Mouse (Mus musculus) G1E (cell line): ENCODE measurements at regions not wholly inside any gene's neighbourhood (a gene's known extent, or its start where the extent isn't known, plus 50 kb on each side); places are given as distances from the start of the nearest gene placed in this dataset.

Source experiments
- ATAC-seq: 2 replicates; pipeline ENCODE4 v1.8.0; 2016; ENCODE audit warnings: mild to moderate bottlenecking; ENCODE audit not compliant: insufficient number of reproducible peaks, poor library complexity, low FRiP score, severe bottlenecking; ENCODE audit errors: extremely low read depth
- DNase-seq: peaks from one replicate; pipeline ENCODE4 v3.0.0; 2012; ENCODE audit warnings: low spot score
- H3K27me3 ChIP-seq: 2 replicates; pipeline ENCODE4 v1.6.1; 2012; ENCODE audit warnings: mild to moderate bottlenecking, low read length, inconsistent platforms; ENCODE audit not compliant: insufficient read depth
- H3K36me3 ChIP-seq: replicated peaks from 2 replicates; pipeline ENCODE3; 2012; ENCODE audit warnings: mild to moderate bottlenecking, inconsistent platforms
- H3K4me1 ChIP-seq: 2 replicates; pipeline ENCODE4 v1.6.1; 2012; ENCODE audit warnings: low read depth, low read length, inconsistent platforms, mixed read lengths; ENCODE audit not compliant: insufficient read depth
- H3K4me3 ChIP-seq: 2 replicates; pipeline ENCODE4 v1.5.1; 2012; ENCODE audit warnings: low read depth, mild to moderate bottlenecking, inconsistent platforms, low read length, moderate library complexity, mixed read lengths
- H3K9me3 ChIP-seq: replicated peaks from 2 replicates; pipeline ENCODE4 v1.6.1; 2012; ENCODE audit warnings: inconsistent platforms
- CTCF ChIP-seq: IDR thresholded peaks from 2 replicates; pipeline ENCODE4 v1.5.1; 2012; ENCODE audit warnings: low read depth, low read length, inconsistent platforms, mixed read lengths
- GATA1 ChIP-seq: IDR thresholded peaks from 2 replicates; pipeline ENCODE4 v1.6.1; 2012; ENCODE audit warnings: borderline replicate concordance, low read length, inconsistent platforms, mixed read lengths
- GATA2 ChIP-seq: IDR thresholded peaks from 2 replicates; pipeline ENCODE4 v1.6.1; 2012; ENCODE audit warnings: low read depth, low read length, inconsistent platforms, borderline replicate concordance
- POLR2AphosphoS5 ChIP-seq: IDR thresholded peaks from 2 replicates; pipeline ENCODE4 v1.6.1; 2012; ENCODE audit warnings: low read depth, low read length, inconsistent platforms; ENCODE audit not compliant: insufficient replicate concordance
- TAL1 ChIP-seq: conservative IDR thresholded peaks from 2 replicates; pipeline ENCODE4 v1.6.1; 2012; ENCODE audit warnings: low read depth, low read length, inconsistent platforms, mixed read lengths

DNA sequence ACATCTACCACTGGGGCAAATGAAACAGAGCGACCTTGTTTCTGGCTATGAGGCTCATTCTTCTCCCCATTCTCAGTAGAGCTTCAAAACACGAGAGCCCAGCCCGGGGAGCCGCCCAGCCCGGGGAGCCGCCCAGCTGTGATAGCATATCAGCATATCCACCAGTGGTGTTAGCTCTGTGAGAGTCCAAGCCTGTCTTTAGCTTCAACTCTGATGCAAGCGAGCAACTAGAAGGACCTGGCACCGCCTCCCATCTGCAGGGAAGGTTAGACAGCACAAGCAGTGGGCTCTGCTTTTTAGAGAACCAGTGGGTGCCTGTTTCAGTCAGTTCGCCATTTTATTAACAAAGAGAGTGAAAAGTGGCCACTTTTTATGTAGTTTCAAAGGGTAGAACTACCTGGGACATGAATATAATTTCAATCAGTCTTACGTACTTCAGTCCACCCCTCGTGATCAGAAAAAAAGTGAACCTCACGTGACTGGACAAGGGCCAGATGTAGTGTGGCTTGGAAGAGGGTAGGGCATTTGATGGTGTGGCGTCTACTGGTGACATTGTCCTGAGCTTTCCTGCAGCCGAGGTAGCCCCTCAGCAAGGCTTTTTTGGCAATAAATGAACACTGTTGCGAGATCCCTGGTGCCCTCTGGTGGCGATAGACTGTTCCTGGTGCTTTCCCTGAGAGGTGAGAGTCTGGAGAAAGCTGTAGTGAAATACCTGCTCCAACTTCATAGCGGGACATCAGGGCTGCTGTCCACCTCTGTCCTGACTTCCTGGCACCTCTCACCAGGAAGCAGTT, 121.0 kb downstream of the Amer3 start:
- DNase-seq (no peak), ATAC-seq (no peak)
- H3K27me3 ChIP-seq: peaks cover 2% of the 10 kb centered on the region
- no peaks in the 10 kb centered on the region for H3K36me3 ChIP-seq
- no peak for TF ChIP-seq CTCF
- TF ChIP-seq TAL1: no peak
- TF ChIP-seq GATA2: no peak
- no peak for TF ChIP-seq POLR2AphosphoS5
- TF ChIP-seq GATA1: no peak
- no peaks in the 10 kb centered on the region for H3K9me3 ChIP-seq
- no peak overlapping the region for H3K4me3 ChIP-seq
- no peaks in the 10 kb centered on the region for H3K4me1 ChIP-seq

GRCm38 (mm10) chr1:34701436-34701835, 122.0 kb downstream of the Amer3 start:
- no peak for TF ChIP-seq POLR2AphosphoS5
- no peak for TF ChIP-seq CTCF
- TF ChIP-seq GATA2: no peak
- TF ChIP-seq TAL1: no peak
- TF ChIP-seq GATA1: no peak
- Histone ChIP-seq H3K4me3 (no peak overlapping the region), H3K27me3 (peaks cover 2% of the 10 kb centered on the region), H3K36me3 (no peaks in the 10 kb centered on the region), H3K4me1 (no peaks in the 10 kb centered on the region), H3K9me3 (no peaks in the 10 kb centered on the region)
- DNase-seq: no peak
- no peak for ATAC-seq

- no peaks in the 10 kb centered on the region for H3K27me3 ChIP-seq
- no peak overlapping the region for H3K4me3 ChIP-seq
- no peaks in the 10 kb centered on the region for H3K4me1 ChIP-seq
- ATAC-seq (no peak), DNase-seq (no peak)
- TF ChIP-seq GATA2: no peak
- no peak for TF ChIP-seq TAL1
- no peak for TF ChIP-seq GATA1
- H3K9me3 ChIP-seq: no peaks in the 10 kb centered on the region
- H3K36me3 ChIP-seq: no peaks in the 10 kb centered on the region
Observed at GRCm38 (mm10) chr1:34709089-34709488, 129.6 kb downstream of the Amer3 start.

- Histone ChIP-seq H3K36me3 (no peaks in the 10 kb centered on the region), H3K9me3 (no peaks in the 10 kb centered on the region), H3K27me3 (peaks cover 3% of the 10 kb centered on the region; the same call in 1 of the 2 replicates), H3K4me3 (no peak overlapping the region), H3K4me1 (no peaks in the 10 kb centered on the region)
- TF ChIP-seq TAL1 (no peak), GATA2 (no peak), GATA1 (no peak), CTCF (no peak), POLR2AphosphoS5 (no peak)
- DNase-seq: no peak
- ATAC-seq: no peak
Observed at GRCm38 (mm10) chr1:34722674-34723073, 120.2 kb downstream of the Fam168b start.

- Histone ChIP-seq H3K4me3 (no peak overlapping the region), H3K36me3 (no peaks in the 10 kb centered on the region), H3K4me1 (no peaks in the 10 kb centered on the region), H3K9me3 (no peaks in the 10 kb centered on the region), H3K27me3 (peaks cover 7% of the 10 kb centered on the region; the same call in 1 of the 2 replicates)
- ATAC-seq: no peak
- no peak for TF ChIP-seq GATA1
- TF ChIP-seq POLR2AphosphoS5: no peak
- TF ChIP-seq TAL1: no peak
- no peak for TF ChIP-seq CTCF
- no peak for TF ChIP-seq GATA2
- DNase-seq: no peak
Observed at GRCm38 (mm10) chr1:34732156-34732555, 110.7 kb downstream of the Fam168b start.

DNA sequence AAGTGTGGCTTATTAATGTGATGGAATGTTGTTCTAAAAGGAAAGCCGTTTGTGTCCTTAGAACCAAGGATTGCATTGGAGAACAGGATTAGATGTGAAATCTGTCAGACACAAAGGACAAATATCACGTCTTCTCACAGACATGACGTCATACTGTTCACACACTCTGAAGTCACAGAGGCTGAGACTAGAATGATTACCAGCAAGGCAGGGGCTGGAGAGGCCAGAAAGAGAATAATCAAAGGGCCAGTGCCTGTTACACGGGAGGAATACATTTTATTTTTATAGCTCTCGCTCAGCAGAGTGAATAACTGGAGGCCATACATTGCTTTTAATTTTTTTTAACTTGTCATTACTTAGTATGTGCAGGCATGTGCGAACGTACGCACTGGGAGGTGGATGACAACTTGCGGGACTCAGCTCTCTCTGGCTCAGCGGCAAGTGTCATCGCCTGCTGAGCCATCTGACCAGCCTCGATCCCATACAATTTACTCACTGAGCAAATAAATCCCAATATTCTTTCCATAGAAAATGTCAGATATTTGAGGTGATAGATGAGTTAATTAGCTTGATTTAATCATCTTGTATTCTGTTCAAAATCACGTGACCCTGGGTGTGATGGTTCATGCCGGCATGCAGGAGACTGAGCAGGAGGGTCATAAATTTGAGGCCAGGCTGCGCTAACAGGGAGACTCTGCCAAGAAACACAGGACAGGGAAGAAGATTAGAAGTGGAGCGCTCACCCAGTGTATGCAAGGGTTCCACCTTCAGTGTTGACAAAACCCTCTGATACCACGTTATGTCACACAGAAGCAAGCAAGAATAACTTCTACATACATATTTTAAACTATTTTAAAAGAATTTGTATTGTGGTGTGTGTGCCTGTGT, 109.6 kb downstream of the Fam168b start:
- ATAC-seq (no peak), DNase-seq (no peak)
- Histone ChIP-seq H3K4me1 (no peaks in the 10 kb centered on the region), H3K36me3 (no peaks in the 10 kb centered on the region), H3K27me3 (peaks cover 7% of the 10 kb centered on the region; the same call in 1 of the 2 replicates), H3K4me3 (no peak overlapping the region), H3K9me3 (no peaks in the 10 kb centered on the region)
- TF ChIP-seq POLR2AphosphoS5 (no peak), GATA2 (no peak), CTCF (no peak), TAL1 (no peak), GATA1 (no peak)
